Mouse (Mus musculus): ENCODE data around the gene Btbd35f24.
"Not testable (repeated sequence)": the region's sequence is repeated elsewhere in the genome, so short reads cannot be mapped to it uniquely, and the experiment has no call there.

Gene Btbd35f24

DNA sequence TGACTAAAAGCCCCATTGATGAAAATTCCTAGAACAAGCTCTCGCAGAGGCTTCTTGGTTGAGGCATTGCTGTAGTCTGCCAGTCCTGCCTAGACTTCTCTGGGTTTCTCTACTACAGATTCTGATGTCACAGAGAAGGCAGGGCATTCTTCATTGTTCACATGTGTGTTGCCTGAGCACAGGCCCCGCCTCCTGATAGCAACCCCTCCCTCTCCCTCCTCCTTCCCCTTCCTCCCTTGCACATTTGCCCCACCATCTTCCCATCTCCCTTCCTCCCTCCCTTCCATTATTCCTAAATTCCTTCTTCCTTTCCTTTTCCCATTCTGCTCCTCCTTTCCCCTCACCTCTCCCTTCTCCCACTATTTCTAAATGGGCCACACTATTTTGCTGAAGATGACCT is at the start of gene Btbd35f24:
TSS of gene Btbd35f24 (minus strand) at position 101 of the 400 bp plus-strand sequence.
- in situ Hi-C loops (cut with MboI, MseI) = not testable (repeated sequence)

Data from regulatory T cell (primary cell).